Mouse (Mus musculus) embryo, embryonic 10.5 days (tissue): ENCODE results near the gene Stip1.

Experiments used
- DNase-seq: peaks from one replicate; pipeline ENCODE4 v3.0.0-alpha.2; 2015; ENCODE audit warnings: low spot score

Gene Stip1

GRCm38 (mm10) chr19:6985300-6985699, 54.5 kb downstream of the Stip1 start:
- DNase-seq = no peak

GRCm38 (mm10) chr19:6983621-6984020, 56.1 kb downstream of the Stip1 start:
- DNase-seq = peak; percentile 26

GRCm38 (mm10) chr19:6981465-6981864, 58.3 kb downstream of the Stip1 start:
- DNase-seq = no peak

GRCm38 (mm10) chr19:6980381-6981093, 59.2 kb downstream of the Stip1 start, which contains the start of gene Fkbp2:
Fkbp2 (minus strand) TSS chr19:6980501.
- DNase-seq = peak; percentile 100

- DNase-seq = peak; percentile 100
These were observed 60.0 kb downstream of the Stip1 start for GRCm38 (mm10) chr19:6979486-6980380.

- DNase-seq = peak; percentile 44
These were observed 60.7 kb downstream of the Stip1 start for GRCm38 (mm10) chr19:6979001-6979479.

GRCm38 (mm10) chr19:6978639-6978974, 61.2 kb downstream of the Stip1 start:
- DNase-seq = no peak

- no peak for DNase-seq
These were observed 61.8 kb downstream of the Stip1 start for GRCm38 (mm10) chr19:6977759-6978638.

GRCm38 (mm10) chr19:6975537-6976521, 63.9 kb downstream of the Stip1 start, which contains the start of gene Plcb3:
Plcb3 (minus strand) TSS chr19:6976470.
- DNase-seq = peak; percentile 81

- peak; percentile 96 for DNase-seq
These were observed 65.3 kb downstream of the Stip1 start, which contains the start of gene Ppp1r14b for GRCm38 (mm10) chr19:6974211-6975205. Ppp1r14b (plus strand) TSS chr19:6974968.

GRCm38 (mm10) chr19:6973581-6974190, 66.1 kb downstream of the Stip1 start:
- DNase-seq = peak; percentile 22

GRCm38 (mm10) chr19:6972247-6972917, 67.4 kb downstream of the Stip1 start:
- DNase-seq = no peak

GRCm38 (mm10) chr19:6971644-6972043, 68.1 kb downstream of the Stip1 start:
- peak; percentile 36 for DNase-seq
